Mouse (Mus musculus): ENCODE results near the gene Sf3a1.

- TF ChIP-seq CTCF (IDR thresholded peaks at IDR 0.05; ENCODE audit: low read depth) (no peak), EP300 (optimal IDR thresholded peaks at IDR 0.05) (no peak)
These were observed 56.3 kb downstream of the Sf3a1 start for GRCm38 (mm10) chr11:4216248-4217000.

All from stomach, postnatal 0 days (tissue).